Mouse (Mus musculus) left cerebral cortex, postnatal 4 days (tissue): ENCODE data around the gene Zbtb24. TPM values are rescaled to one million over a fixed set of nuclear protein-coding genes. Genes with fewer than 3 reads are reported as not detected.

ENCODE experiments used
- DNase-seq: peaks from one replicate; pipeline ENCODE4 v3.0.0-alpha.2; 2022
- intact Hi-C: fragments of 180-260 bp; cut with DNase I; formaldehyde crosslinking; loops from one replicate; pipeline ENCODE4 v1.15.1; 2025
- total RNA-seq, 2 experiments: library from RNA; stranded (reverse); gene quantifications; 2 replicates each; pipeline ENCODE4 v1.2.3; 2021

The Zbtb24 gene
- total RNA-seq, 2 experiments from 2014 or later: 19.2 to 20.5 TPM

GRCm38 (mm10) chr10:41489708-41490517 is 39.7 kb downstream of the Zbtb24 start, which contains the start of the genes Smpd2 and Ppil6:
Gene Smpd2, minus strand, starts transcription at chr10:41490369.
Gene Ppil6, plus strand, starts transcription at chr10:41490439.
- intact Hi-C loops: no loop called here
- DNase-seq: peak; percentile 96

GRCm38 (mm10) chr10:41490518-41490873 is 40.3 kb downstream of the Zbtb24 start:
- intact Hi-C loops: no loop called here
- DNase-seq: no peak

- no peak for DNase-seq
- intact Hi-C loops: no loop called here
Measured at GRCm38 (mm10) chr10:41491111-41491510, 40.9 kb downstream of the Zbtb24 start.

- intact Hi-C loops: loop anchor here (10.0 kb wide), 2 partner anchors 196 to 496 kb away; partner anchors contain the start of genes Ak9 and Fig4
- no peak for DNase-seq
Measured at GRCm38 (mm10) chr10:41500941-41501340, 50.8 kb downstream of the Zbtb24 start.

- DNase-seq: no peak
- intact Hi-C loops: loop anchor here (10.0 kb wide), 2 partner anchors 200 to 500 kb away; partner anchors contain the start of genes Ak9 and Fig4
Measured at GRCm38 (mm10) chr10:41504996-41505395, 54.8 kb downstream of the Zbtb24 start.

- intact Hi-C loops: loop anchor here (10.0 kb wide), 2 partner anchors 201 to 501 kb away; partner anchors contain the start of genes Ak9 and Fig4
- DNase-seq: peak; percentile 70
Measured at GRCm38 (mm10) chr10:41505446-41505845, 55.3 kb downstream of the Zbtb24 start.

- intact Hi-C loops: loop anchor here (10.0 kb wide), 2 partner anchors 204 to 504 kb away; partner anchors contain the start of genes Ak9 and Fig4
- DNase-seq: no peak
Measured at GRCm38 (mm10) chr10:41509160-41509559, 59.0 kb downstream of the Zbtb24 start.

- intact Hi-C loops: loop anchor here (10.0 kb wide), 1 partner anchor 780 kb away; no protein-coding TSS in a partner anchor
- no peak for DNase-seq
Measured at GRCm38 (mm10) chr10:41514301-41514700, 64.1 kb downstream of the Zbtb24 start.

GRCm38 (mm10) chr10:41514921-41515320 is 64.7 kb downstream of the Zbtb24 start:
- intact Hi-C loops: loop anchor here (10.0 kb wide), 1 partner anchor 780 kb away; no protein-coding TSS in a partner anchor
- no peak for DNase-seq

Other genes with a start within 250 kb of the Zbtb24 start
- gene Fig4, start 147.1 kb upstream of the Zbtb24 start, total RNA-seq: 10 to 100 TPM; 31.3 to 34.0 TPM
- under 1 TPM; 0.26 to 0.34 TPM for gene Ak9, start 146.4 kb upstream of the Zbtb24 start, total RNA-seq
- 10 to 100 TPM; 75.8 to 82.1 TPM for gene Mical1, start 25.9 kb downstream of the Zbtb24 start, total RNA-seq
- 10 to 100 TPM; 20.1 to 21.9 TPM for gene Smpd2, start 40.0 kb downstream of the Zbtb24 start, total RNA-seq
- 1 to 10 TPM; 4.6 to 4.9 TPM for gene Ppil6, start 40.1 kb downstream of the Zbtb24 start, total RNA-seq
- gene Cd164, start 69.0 kb downstream of the Zbtb24 start, total RNA-seq: 10 to 100 TPM; 39.9 to 43.4 TPM